Mouse (Mus musculus): ENCODE measurements at regions not wholly inside any gene's neighbourhood (a gene's known extent, or its start where the extent isn't known, plus 50 kb on each side); places are given as distances from the start of the nearest gene placed in this dataset.

DNA sequence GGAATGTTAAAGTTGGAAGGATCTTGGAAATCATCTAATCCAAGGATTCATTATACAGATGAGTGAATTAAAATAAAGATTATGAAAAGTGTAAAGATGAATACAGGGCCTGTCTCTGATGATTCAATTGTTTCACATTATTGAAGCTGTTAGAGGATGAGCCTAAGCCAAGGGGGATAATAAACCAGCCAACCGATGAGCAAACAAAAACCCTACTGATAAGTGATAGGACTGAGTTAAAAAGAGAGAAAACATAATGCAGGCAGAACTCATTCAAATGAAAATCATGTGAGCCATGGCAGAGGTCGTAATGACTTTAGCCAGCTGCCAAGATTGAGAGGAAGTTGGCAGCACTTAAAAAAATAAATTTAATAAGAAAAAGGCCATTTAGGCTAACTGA is 772.6 kb downstream of the Hace1 start:
- DNase-seq = no peak

GRCm38 (mm10) chr10:46356775-46357174 is 779.1 kb downstream of the Hace1 start:
- no peak for DNase-seq

- no peak for DNase-seq
Measured at GRCm38 (mm10) chr10:46373715-46374475, 796.3 kb downstream of the Hace1 start.

GRCm38 (mm10) chr10:46374646-46375045 is 797.0 kb downstream of the Hace1 start:
- no peak for DNase-seq

GRCm38 (mm10) chr10:46397089-46397488 is 819.5 kb downstream of the Hace1 start:
- no peak for DNase-seq

- no peak for DNase-seq
Measured at GRCm38 (mm10) chr10:46403883-46404282, 826.3 kb downstream of the Hace1 start.

All from cerebellum, postnatal 36 days (tissue).